Mouse (Mus musculus): Measurements from ENCODE around the gene Gm49358.

DNA sequence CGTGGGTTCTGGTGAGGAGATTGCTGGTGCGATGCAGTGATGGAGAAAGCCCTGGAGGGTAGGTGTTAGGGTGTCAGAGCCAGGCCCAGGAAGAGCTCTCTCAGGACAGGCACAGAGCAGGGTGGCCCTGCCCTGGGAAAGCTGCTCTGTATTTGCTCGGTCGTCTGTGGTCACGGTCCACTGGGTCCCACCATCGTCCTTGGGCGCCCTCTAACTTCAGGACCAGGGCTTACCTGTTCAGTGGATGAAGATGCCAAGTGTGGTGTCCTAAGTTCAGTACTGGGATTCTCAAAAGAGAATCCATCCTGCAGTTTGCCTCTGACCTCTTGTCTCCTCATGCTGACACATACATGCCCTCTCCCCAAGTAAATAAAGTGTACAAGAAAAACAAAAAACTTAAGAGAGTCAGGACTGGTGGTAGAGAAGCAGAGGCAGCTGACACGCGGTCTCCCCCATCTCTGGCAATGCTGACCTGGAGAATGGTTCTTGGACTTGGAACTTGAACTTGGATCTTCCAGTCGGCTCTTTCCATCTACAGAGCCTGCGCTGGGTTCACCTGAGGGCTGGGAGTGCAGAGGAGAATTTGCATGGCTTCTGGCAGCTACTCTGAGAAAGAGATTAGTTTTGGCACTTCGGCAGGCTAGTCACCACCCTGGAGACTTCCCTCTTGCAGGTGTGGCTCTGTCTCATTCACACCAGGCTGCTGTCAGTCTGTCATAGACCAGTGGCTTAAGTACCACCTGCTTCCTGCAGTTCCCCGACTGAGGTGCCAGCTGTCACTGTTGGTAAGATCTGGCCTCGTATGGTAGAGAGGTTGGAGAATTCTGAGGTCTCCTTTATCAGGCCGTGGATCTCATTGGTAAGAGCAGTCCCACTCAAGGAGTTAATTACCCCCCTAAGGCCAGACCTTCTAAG lies 64.7 kb downstream of the Gm49358 start:
- TF ChIP-seq EP300 (IDR thresholded peaks at IDR 0.05; ENCODE audit: insufficient read depth, low read depth, low read length) (no peak), POLR2A (IDR thresholded peaks at IDR 0.05; ENCODE audit: insufficient read depth, low read length) (no peak)
